Mouse (Mus musculus) midbrain, embryonic 14.5 days (tissue): ENCODE data around the gene Gpr139. TPM values are rescaled to one million over a fixed set of nuclear protein-coding genes. Genes with fewer than 3 reads are reported as not detected.

Source experiments
- ATAC-seq: fragments of 200-750 bp; cut with Nextera tagmentation; 2 replicates; pipeline ENCODE4 v1.8.0; 2017; ENCODE audit warnings: moderate number of reproducible peaks, moderate library complexity; ENCODE audit not compliant: low FRiP score, low TSS enrichment
- DNase-seq: peaks from one replicate; pipeline ENCODE4 v3.0.0-alpha.2; 2015
- H3K27ac ChIP-seq: fragments of 300-500 bp; sonication (generic); replicated peaks from 2 replicates; pipeline ENCODE4 v1.5.1; 2014; ENCODE audit warnings: mild to moderate bottlenecking, low read depth, low read length, moderate library complexity
- H3K27me3 ChIP-seq: fragments of 300-500 bp; sonication (generic); 2 replicates; pipeline ENCODE4 v1.6.1; 2014; ENCODE audit warnings: low read length, control low read depth, mixed read lengths; ENCODE audit not compliant: control insufficient read depth, insufficient read depth
- H3K36me3 ChIP-seq: fragments of 300-500 bp; sonication (generic); 2 replicates; pipeline ENCODE4 v1.6.1; 2014; ENCODE audit warnings: low read length, control low read depth; ENCODE audit not compliant: control insufficient read depth, insufficient read depth
- H3K4me1 ChIP-seq: fragments of 300-500 bp; sonication (generic); 2 replicates; pipeline ENCODE4 v1.6.1; 2014; ENCODE audit warnings: mild to moderate bottlenecking, antibody characterized with exemption, low read length, control low read depth; ENCODE audit not compliant: control insufficient read depth, insufficient read depth
- H3K4me2 ChIP-seq: fragments of 300-500 bp; sonication (generic); 2 replicates; pipeline ENCODE4 v1.6.1; 2014; ENCODE audit warnings: mild to moderate bottlenecking, low read length, moderate library complexity
- H3K4me3 ChIP-seq: fragments of 300-500 bp; sonication (generic); replicated peaks from 2 replicates; pipeline ENCODE4 v1.5.1; 2014; ENCODE audit warnings: low read depth, low read length
- H3K9ac ChIP-seq: fragments of 300-500 bp; sonication (generic); replicated peaks from 2 replicates; pipeline ENCODE4 v1.6.1; 2014; ENCODE audit warnings: mild to moderate bottlenecking, low read length, moderate library complexity
- H3K9me3 ChIP-seq: fragments of 300-500 bp; sonication (generic); 2 replicates; pipeline ENCODE4 v1.6.1; 2016; ENCODE audit warnings: low read length, control low read depth, mixed read lengths; ENCODE audit not compliant: control insufficient read depth
- WGBS: fragments of 180-500 bp; shearing (Covaris S2); extraction: QIAGEN DNeasy Blood & Tissue Kit; methylation state at CpG from one replicate; pipeline ENCODE4 v1.1.7; 2014; 5-methylcytosine and 5-hydroxymethylcytosine counted together
- polyA plus RNA-seq: library from polyadenylated mRNA; unstranded; fragments of >200 nt; fragmentation: Nextera tagmentation; extraction: Ambion mirVana; gene quantifications from 2 replicates; pipeline ENCODE4 v1.2.1, GENCODE M21; 2014

Gene Gpr139
- polyA plus RNA-seq = 15.0 and 15.5 TPM in 2 replicates

GRCm38 (mm10) chr7:119184341-119185143 lies at the start of gene Gpr139:
TSS of gene Gpr139 (minus strand) at chr7:119184603.
- Histone ChIP-seq H3K9ac (peak within 1 kb of the TSS; percentile 72), H3K27me3 (peaks cover 4% of the 10 kb centered on the region; the same call in 1 of the 2 replicates), H3K27ac (peak within 1 kb of the TSS; percentile 88), H3K4me1 (peaks cover 4% of the 10 kb centered on the region; the same call in 1 of the 2 replicates), H3K36me3 (no peaks in the 10 kb centered on the region), H3K4me2 (peak within 1 kb of the TSS; percentile 80), H3K9me3 (no peaks in the 10 kb centered on the region), H3K4me3 (peak within 1 kb of the TSS; percentile 57)
- ATAC-seq (peak; percentile 92), DNase-seq (peak; percentile 90)
- under 1% methylated on average over 47 of the region's 47 CpGs for WGBS

GRCm38 (mm10) chr7:119230971-119231370 lies 46.6 kb upstream of the Gpr139 start:
- H3K36me3 ChIP-seq = no peaks in the 10 kb centered on the region
- no peaks in the 10 kb centered on the region for H3K27me3 ChIP-seq
- DNase-seq (no peak), ATAC-seq (no peak)
- H3K4me1 ChIP-seq = no peaks in the 10 kb centered on the region
- H3K9ac ChIP-seq = no peak overlapping the region
- no peaks in the 10 kb centered on the region for H3K9me3 ChIP-seq
- H3K4me2 ChIP-seq = no peak overlapping the region
- 60% methylated on average over 3 of the region's 3 CpGs for WGBS
- H3K4me3 ChIP-seq = no peak overlapping the region
- no peak overlapping the region for H3K27ac ChIP-seq

- WGBS = 95% methylated on average over 4 of the region's 4 CpGs
Measured at GRCm38 (mm10) chr7:119222706-119223105, 38.3 kb upstream of the Gpr139 start.

GRCm38 (mm10) chr7:119219121-119219520 lies 34.7 kb upstream of the Gpr139 start:
- Histone ChIP-seq H3K27me3 (no peaks in the 10 kb centered on the region), H3K4me1 (no peaks in the 10 kb centered on the region), H3K27ac (no peak overlapping the region), H3K36me3 (no peaks in the 10 kb centered on the region), H3K4me2 (no peak overlapping the region), H3K4me3 (no peak overlapping the region), H3K9ac (no peak overlapping the region), H3K9me3 (no peaks in the 10 kb centered on the region)
- DNase-seq = no peak
- WGBS = 82% methylated on average over 2 of the region's 2 CpGs
- no peak for ATAC-seq

More at GRCm38 (mm10) chr7:119222706-119223105, 38.3 kb upstream of the Gpr139 start:
- Histone ChIP-seq H3K36me3 (no peaks in the 10 kb centered on the region), H3K4me3 (no peak overlapping the region), H3K27ac (no peak overlapping the region), H3K4me2 (no peak overlapping the region), H3K9ac (no peak overlapping the region), H3K27me3 (no peaks in the 10 kb centered on the region), H3K9me3 (no peaks in the 10 kb centered on the region), H3K4me1 (no peaks in the 10 kb centered on the region)
- DNase-seq (no peak), ATAC-seq (no peak)

GRCm38 (mm10) chr7:119207251-119207650 lies 22.8 kb upstream of the Gpr139 start:
- Histone ChIP-seq H3K9me3 (no peaks in the 10 kb centered on the region), H3K9ac (no peak overlapping the region), H3K4me2 (no peak overlapping the region), H3K4me1 (no peaks in the 10 kb centered on the region), H3K36me3 (no peaks in the 10 kb centered on the region), H3K27ac (no peak overlapping the region), H3K4me3 (no peak overlapping the region), H3K27me3 (no peaks in the 10 kb centered on the region)
- peak; percentile 19 for DNase-seq
- WGBS = 25% methylated on average over 3 of the region's 3 CpGs
- ATAC-seq = no peak

GRCm38 (mm10) chr7:119186374-119186773 lies 2.0 kb upstream of the Gpr139 start:
- 13% methylated on average over 11 of the region's 11 CpGs for WGBS
- DNase-seq = peak; percentile 85
- no peak overlapping the region for H3K4me3 ChIP-seq
- H3K27ac ChIP-seq = no peak overlapping the region
- ATAC-seq = no peak
- H3K36me3 ChIP-seq = no peaks in the 10 kb centered on the region
- H3K4me1 ChIP-seq = peaks cover 4% of the 10 kb centered on the region; the same call in 1 of the 2 replicates
- H3K9ac ChIP-seq = no peak overlapping the region
- no peaks in the 10 kb centered on the region for H3K9me3 ChIP-seq
- H3K4me2 ChIP-seq = no peak overlapping the region
- H3K27me3 ChIP-seq = peaks cover 4% of the 10 kb centered on the region; the same call in 1 of the 2 replicates

- WGBS = 1% methylated on average over 23 of the region's 23 CpGs
- H3K9ac ChIP-seq = peak overlapping the region; percentile 72
- DNase-seq (peak; percentile 76), ATAC-seq (peak; percentile 57)
- peak overlapping the region; percentile 80 for H3K4me2 ChIP-seq
- H3K27ac ChIP-seq = peak overlapping the region; percentile 88
- H3K9me3 ChIP-seq = no peaks in the 10 kb centered on the region
- peaks cover 4% of the 10 kb centered on the region; the same call in 1 of the 2 replicates for H3K27me3 ChIP-seq
- H3K4me1 ChIP-seq = peaks cover 4% of the 10 kb centered on the region; the same call in 1 of the 2 replicates
- no peaks in the 10 kb centered on the region for H3K36me3 ChIP-seq
- peak overlapping the region; percentile 57 for H3K4me3 ChIP-seq
Measured at GRCm38 (mm10) chr7:119185181-119185940, 958 bp upstream of the Gpr139 start.

GRCm38 (mm10) chr7:119181053-119181452 lies 3.4 kb downstream of the Gpr139 start:
- Histone ChIP-seq H3K9ac (no peak overlapping the region), H3K4me2 (no peak overlapping the region), H3K4me1 (peaks cover 4% of the 10 kb centered on the region; the same call in 1 of the 2 replicates), H3K27me3 (peaks cover 4% of the 10 kb centered on the region; the same call in 1 of the 2 replicates), H3K27ac (no peak overlapping the region), H3K4me3 (no peak overlapping the region), H3K36me3 (no peaks in the 10 kb centered on the region), H3K9me3 (no peaks in the 10 kb centered on the region)
- no peak for ATAC-seq
- DNase-seq = peak; percentile 37
- 59% methylated on average over 4 of the region's 4 CpGs for WGBS
